Mouse (Mus musculus): Measurements from ENCODE around the gene Ccdc186.

- TF ChIP-seq CTCF (IDR thresholded peaks at IDR 0.05; ENCODE audit: borderline replicate concordance, insufficient read depth, low read depth, low read length) (no peak), POLR2A (IDR thresholded peaks at IDR 0.05; ENCODE audit: borderline replicate concordance, insufficient read depth, low read length) (no peak)
Measured at GRCm38 (mm10) chr19:56749343-56749742, 72.6 kb downstream of the Ccdc186 start.
